Mouse (Mus musculus) gastrocnemius, postnatal 4 days (tissue): Measurements from ENCODE around the gene Rhbg. TPM values are rescaled to one million over a fixed set of nuclear protein-coding genes. Genes with fewer than 3 reads are reported as not detected.
"Not testable (repeated sequence)": the region's sequence is repeated elsewhere in the genome, so short reads cannot be mapped to it uniquely, and the experiment has no call there.

Experiments
- DNase-seq, 2 experiments: peaks; one replicate each; pipeline ENCODE4 v3.0.0; 2021 to 2022; ENCODE audit warnings: low spot score in 2 of 2, mixed read lengths in 2 of 2
- total RNA-seq, 2 experiments: library from RNA; stranded (reverse); gene quantifications; 2 replicates each; pipeline ENCODE4 v1.2.3; 2021

Gene Rhbg
- total RNA-seq, 2 experiments from 2014 or later = 0.16 TPM; not detected in 1

DNA sequence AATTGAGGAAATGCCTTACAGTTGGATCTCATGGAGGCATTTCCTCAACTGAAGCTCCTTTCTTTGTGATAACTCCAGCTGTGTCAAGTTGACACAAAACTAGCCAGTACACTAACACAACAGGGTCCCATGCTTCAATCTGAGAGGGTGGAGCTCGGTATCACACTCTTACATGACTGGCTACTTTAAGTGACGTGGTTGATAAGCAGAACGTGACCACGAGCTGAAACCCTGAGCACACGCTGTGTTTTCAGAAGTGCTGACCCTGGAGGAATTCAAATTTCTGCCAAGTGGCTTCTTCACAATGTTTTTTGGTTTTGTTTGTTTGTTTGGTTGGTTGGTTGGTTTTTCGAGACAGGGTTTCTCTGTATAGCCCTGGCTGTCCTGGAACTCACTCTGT is 13.5 kb upstream of the Rhbg start:
- not testable (repeated sequence) for DNase-seq

- DNase-seq = no peak
Measured at GRCm38 (mm10) chr3:88262346-88262745, 7.8 kb upstream of the Rhbg start.

DNA sequence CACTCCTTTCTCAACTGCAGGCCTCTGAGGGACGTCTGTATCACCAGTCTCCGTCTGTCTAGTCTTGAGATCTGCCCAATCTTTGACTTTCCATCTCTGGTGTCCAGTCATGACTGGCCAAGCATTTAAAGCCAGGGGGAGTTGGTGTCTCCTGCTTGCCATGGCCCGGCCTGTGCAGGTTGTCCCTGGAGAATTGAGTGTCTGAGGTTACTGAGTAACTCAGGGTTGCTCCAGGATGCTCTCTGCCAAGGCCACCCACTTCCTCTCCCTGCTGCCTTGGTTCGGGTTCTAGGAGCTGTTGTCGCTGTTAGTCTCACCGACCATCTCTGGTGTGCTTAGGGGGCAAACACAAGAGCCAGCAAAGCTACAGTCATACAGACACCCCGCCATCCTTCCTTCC is 1.9 kb upstream of the Rhbg start:
- DNase-seq = no peak

- DNase-seq = no peak
Measured at GRCm38 (mm10) chr3:88255950-88256349, 1.4 kb upstream of the Rhbg start.

GRCm38 (mm10) chr3:88252739-88253138 is 1.8 kb downstream of the Rhbg start:
- no peak for DNase-seq

DNA sequence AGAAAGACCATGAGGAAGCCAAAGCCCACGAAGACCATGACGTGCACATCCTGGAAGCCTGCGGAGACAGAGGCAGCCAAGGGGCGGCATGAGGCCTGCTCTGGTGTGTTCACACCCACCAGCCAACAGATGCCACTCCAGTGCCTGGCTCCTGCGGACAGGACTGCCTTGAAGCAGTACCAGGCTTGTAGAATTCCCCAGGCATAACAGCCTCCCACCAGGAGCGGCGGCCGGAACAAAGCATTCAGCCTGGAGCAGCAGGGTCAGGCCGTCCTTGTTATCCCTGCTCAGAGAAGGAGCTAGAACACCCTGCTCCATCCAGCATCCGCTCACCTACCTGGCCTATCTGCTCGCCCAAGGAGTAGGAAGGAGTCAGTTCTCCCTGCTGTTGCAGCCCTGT is 6.1 kb downstream of the Rhbg start:
- no peak for DNase-seq

- no peak for DNase-seq
Measured at GRCm38 (mm10) chr3:88247666-88248065, 6.8 kb downstream of the Rhbg start.

DNA sequence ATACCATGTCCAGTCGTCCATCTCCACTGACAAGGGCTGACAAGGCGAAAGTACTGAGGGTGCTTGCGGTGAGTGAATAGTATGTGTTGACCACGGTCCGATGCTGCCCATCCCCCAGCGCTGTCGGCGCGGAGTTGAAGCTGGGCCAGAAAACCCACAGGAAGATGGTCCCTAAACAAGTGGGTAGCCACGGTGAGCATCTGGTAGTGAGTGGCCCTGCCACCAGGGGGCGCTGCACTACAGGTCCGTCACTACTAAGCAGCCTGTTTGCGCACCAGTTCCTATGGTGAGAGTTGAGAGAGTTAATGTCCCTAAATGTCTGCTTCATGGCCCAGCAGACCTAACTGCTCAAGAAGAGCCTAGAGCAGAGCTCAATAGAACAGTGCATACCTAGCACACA is 8.7 kb downstream of the Rhbg start:
- DNase-seq = peak; percentile 53 to 71

GRCm38 (mm10) chr3:88244071-88244470 is 10.4 kb downstream of the Rhbg start:
- peak in 1 of 2 experiments; percentile 37 for DNase-seq

DNA sequence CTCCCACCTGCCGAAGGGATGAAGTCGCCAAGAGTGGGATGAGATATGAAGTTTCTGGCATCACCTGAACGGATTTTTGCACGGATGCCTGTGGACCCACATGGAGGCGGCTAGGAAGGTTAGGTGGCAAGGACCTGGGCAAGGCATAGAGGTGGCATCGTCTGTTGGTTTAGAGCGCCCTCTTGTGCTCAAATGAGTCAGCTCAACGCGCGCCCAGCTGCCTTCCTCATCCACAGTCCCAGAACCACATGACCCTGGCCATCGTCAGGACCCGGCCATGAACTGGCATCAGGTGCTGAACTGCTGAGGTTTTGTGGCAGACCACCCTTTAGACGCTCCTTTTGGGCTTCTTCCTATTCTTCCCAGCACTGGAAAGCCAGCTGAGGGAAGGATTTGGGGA is 12.0 kb downstream of the Rhbg start:
- DNase-seq = peak; percentile 53 to 67

GRCm38 (mm10) chr3:88241045-88241786 is 13.3 kb downstream of the Rhbg start:
- DNase-seq = no peak

DNA sequence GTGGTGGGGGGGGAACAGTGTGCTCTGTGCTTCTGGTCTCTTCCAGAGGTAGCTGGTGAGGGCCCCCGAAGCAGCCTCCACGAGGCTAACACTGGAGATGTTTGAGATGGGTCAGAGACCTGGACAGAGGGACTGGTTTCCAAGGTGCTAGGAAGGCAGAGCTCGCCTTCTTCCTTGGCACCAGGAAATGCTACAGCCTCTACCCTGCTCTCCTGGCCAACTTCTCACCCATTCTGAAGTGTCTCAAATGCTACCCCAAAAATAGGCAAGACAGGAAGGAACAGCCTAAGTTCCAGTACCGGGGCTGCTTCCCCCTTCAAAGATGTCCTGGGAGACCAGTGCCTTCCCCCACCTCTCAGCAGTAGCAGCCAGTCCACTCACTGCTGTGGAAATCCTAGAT is 15.1 kb downstream of the Rhbg start:
- DNase-seq = no peak

- DNase-seq = no peak
Measured at GRCm38 (mm10) chr3:88238866-88239391, 15.6 kb downstream of the Rhbg start.

DNA sequence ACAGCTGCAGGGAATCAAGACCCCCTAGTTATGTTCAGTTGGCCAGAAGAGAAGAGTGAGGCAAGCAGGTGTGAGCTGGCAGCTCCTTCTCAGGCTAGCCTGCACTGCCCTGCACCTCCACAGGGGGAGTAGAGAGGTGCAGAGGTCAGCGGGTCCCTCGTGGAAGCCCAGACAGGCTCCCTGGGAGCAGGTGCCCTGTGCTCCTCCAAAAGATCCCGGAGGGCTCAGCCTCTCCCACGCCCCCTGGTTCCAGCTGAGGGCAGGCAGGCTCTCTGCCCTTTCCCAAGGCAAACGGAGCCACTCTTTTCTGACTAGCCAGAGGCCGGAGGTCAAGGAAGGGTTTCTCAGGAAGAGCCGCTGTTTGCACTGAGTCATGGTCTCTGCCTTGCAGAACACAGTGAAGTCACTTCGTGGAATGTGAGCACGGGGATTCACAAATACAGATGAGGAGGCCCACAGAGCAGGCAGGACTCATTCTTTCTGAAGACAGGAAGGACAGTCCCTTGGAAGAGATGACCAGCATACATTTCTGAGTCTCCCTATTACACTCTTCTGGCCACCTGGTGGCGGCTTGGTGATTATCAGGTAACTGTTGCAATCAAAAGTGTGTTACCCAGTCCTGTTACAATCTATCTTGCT is 16.8 kb downstream of the Rhbg start:
- no peak for DNase-seq

GRCm38 (mm10) chr3:88237161-88237555 is 17.4 kb downstream of the Rhbg start:
- DNase-seq = no peak

GRCm38 (mm10) chr3:88235616-88236015 is 18.9 kb downstream of the Rhbg start:
- no peak for DNase-seq

DNA sequence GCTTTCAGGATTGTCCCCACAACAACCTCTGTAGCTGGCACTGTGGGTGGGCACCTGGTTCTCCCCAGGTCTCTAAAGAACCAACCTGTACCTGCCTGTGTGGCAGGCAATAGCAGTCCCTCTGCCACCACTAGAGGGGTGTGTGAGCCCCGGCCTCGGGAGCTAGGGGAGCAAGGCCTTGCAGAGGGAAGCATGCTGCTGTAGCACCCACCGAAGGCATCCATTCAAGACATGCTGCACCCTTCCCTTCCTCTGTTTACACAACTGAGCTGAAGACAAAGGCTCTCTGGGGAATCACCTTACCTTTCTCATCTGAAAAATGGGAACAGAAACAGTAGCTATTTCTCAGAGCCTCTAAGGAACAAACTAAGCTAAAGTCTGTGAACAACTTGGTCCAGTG is 19.3 kb downstream of the Rhbg start:
- no peak for DNase-seq

DNA sequence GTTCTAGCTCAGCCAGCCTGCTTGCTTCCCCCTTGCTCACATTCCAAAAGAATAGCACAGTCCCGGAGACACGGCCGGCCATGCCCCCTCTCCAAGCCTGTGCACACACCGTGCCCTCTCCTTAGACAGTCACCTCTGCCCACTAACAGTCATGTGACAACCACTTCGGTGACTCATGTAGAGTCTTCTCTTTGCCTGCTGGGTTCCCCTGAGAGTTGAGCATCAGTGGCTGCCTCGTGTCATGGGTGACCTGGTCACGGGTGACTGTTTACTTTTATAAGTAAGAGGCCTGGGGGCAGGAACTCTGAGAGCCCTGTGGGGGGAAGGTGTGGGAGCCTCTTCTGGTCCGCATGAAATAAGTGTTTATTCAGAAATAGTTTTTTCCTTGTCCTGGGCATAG is 20.5 kb downstream of the Rhbg start:
- no peak for DNase-seq

GRCm38 (mm10) chr3:88232851-88233649 is 21.5 kb downstream of the Rhbg start:
- no peak for DNase-seq

- DNase-seq = no peak
Measured at GRCm38 (mm10) chr3:88232301-88232702, 22.2 kb downstream of the Rhbg start.

DNA sequence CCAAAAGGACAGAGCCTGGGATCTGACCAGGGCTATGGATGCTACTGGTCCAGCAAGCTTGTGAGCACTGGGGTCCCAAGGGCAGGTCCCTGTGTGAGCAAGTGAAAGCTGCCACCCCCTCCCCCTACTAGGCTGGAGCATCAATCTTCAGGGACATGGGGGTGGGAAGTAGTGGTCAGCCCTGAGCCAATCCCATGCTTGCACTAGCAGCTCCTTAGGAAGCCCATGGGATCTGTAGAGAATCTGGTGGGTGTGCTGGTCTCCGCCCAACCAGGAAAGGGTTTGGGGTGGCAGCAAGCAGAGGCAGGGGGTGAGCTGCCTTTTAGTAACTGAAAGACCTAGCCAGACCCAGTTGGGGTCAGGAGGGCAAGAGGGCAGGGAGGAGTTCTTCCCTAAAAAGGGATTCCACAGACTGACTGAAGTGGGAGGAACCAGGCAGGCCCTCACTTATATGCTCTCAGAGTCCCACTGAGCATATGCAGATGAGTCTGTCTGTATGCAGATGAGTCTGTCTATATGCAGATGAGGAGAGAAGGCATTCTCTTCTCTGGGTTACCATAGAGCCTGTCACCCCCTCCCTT is 23.4 kb downstream of the Rhbg start:
- no peak for DNase-seq
